Mouse (Mus musculus) olfactory bulb, adult 2 months (tissue): ENCODE results near the gene Sh3tc1.

Source experiments
- CTCF ChIP-seq: fragments of 200-500 bp; IDR thresholded peaks from 2 replicates; pipeline ENCODE4 v1.5.1; 2012; ENCODE audit warnings: low read depth, mild to moderate bottlenecking, low read length, moderate library complexity; ENCODE audit not compliant: insufficient read depth
- POLR2A ChIP-seq: fragments of 200-500 bp; IDR thresholded peaks from 2 replicates; pipeline ENCODE4 v1.6.1; 2012; ENCODE audit warnings: mild to moderate bottlenecking, low read depth, low read length, moderate library complexity; ENCODE audit not compliant: insufficient read depth

GRCm38 (mm10) chr5:35773274-35774136 is 33.7 kb upstream of the Sh3tc1 start:
- TF ChIP-seq CTCF (no peak), POLR2A (no peak)
